Mouse (Mus musculus) adrenal gland, postnatal 4 days (tissue): ENCODE measurements around the gene Fbxw5. TPM values are rescaled to one million over a fixed set of nuclear protein-coding genes. Genes with fewer than 3 reads are reported as not detected.

Experiments
- total RNA-seq, 2 experiments: library from RNA; stranded (reverse); gene quantifications; 2 replicates each; pipeline ENCODE4 v1.2.3; 2021

Fbxw5 gene
- total RNA-seq, 2 experiments from 2014 or later, result 99.5 to 118 TPM

Other genes with a start within 250 kb of the Fbxw5 start
- 10 to 100 TPM; 28.9 to 38.5 TPM for gene Tmem203, start 245.3 kb upstream of the Fbxw5 start, total RNA-seq
- gene Tprn, start 238.1 kb upstream of the Fbxw5 start, total RNA-seq, result 10 to 100 TPM; 15.5 to 18.7 TPM
- 10 to 100 TPM; 56.0 to 56.8 TPM for gene Ssna1, start 228.3 kb upstream of the Fbxw5 start, total RNA-seq
- gene Anapc2, start 228.3 kb upstream of the Fbxw5 start, total RNA-seq, result 100 to 1,000 TPM; 110 to 115 TPM
- not detected for gene Tmem210, start 212.6 kb upstream of the Fbxw5 start, total RNA-seq
- not detected for gene Lrrc26, start 210.8 kb upstream of the Fbxw5 start, total RNA-seq
- 10 to 100 TPM; 15.0 to 15.2 TPM for gene Grin1, start 181.6 kb upstream of the Fbxw5 start, total RNA-seq
- gene Man1b1, start 168.4 kb upstream of the Fbxw5 start, total RNA-seq, result 10 to 100 TPM; 57.5 to 62.5 TPM
- gene Dpp7, start 144.4 kb upstream of the Fbxw5 start, total RNA-seq, result 10 to 100 TPM; 32.1 to 33.9 TPM
- 10 to 100 TPM; 18.6 to 24.0 TPM for gene Uap1l1, start 135.1 kb upstream of the Fbxw5 start, total RNA-seq
- 1 to 10 TPM; 9.3 to 9.4 TPM for gene Sapcd2, start 128.4 kb upstream of the Fbxw5 start, total RNA-seq
- 10 to 100 TPM in 1 of 2 experiments, 1 to 10 TPM in 1; 10.0 to 11.8 TPM for gene Entpd2, start 104.9 kb upstream of the Fbxw5 start, total RNA-seq
- gene Npdc1, start 101.4 kb upstream of the Fbxw5 start, total RNA-seq, result 100 to 1,000 TPM; 102 to 112 TPM
- under 1 TPM in 1 of 2 experiments, not detected in 1; 0.82 TPM for gene Fut7, start 77.5 kb upstream of the Fbxw5 start, total RNA-seq
- gene Abca2, start 72.0 kb upstream of the Fbxw5 start, total RNA-seq, result 10 to 100 TPM; 30.4 to 34.3 TPM
- gene Clic3, start 43.9 kb upstream of the Fbxw5 start, total RNA-seq, result 1 to 10 TPM; 1.4 to 1.7 TPM
- 10 to 100 TPM; 41.0 to 48.5 TPM for gene Paxx, start 39.7 kb upstream of the Fbxw5 start, total RNA-seq
- 1 to 10 TPM; 3.6 to 6.5 TPM for gene Ptgds, start 30.7 kb upstream of the Fbxw5 start, total RNA-seq
- not detected for gene Lcn12, start 6.8 kb upstream of the Fbxw5 start, total RNA-seq
- 1 to 10 TPM; 1.0 to 9.9 TPM for gene C8g, start 969 bp downstream of the Fbxw5 start, total RNA-seq
- gene Traf2, start 46.2 kb downstream of the Fbxw5 start, total RNA-seq, result 10 to 100 TPM; 19.2 to 20.5 TPM
- gene Edf1, start 57.1 kb downstream of the Fbxw5 start, total RNA-seq, result 100 to 1,000 TPM; 171 to 191 TPM
- 1 to 10 TPM; 4.1 to 7.1 TPM for gene Mamdc4, start 74.1 kb downstream of the Fbxw5 start, total RNA-seq
- 10 to 100 TPM; 74.7 to 80.0 TPM for gene Phpt1, start 74.5 kb downstream of the Fbxw5 start, total RNA-seq
- gene Ajm1, start 81.0 kb downstream of the Fbxw5 start, total RNA-seq, result 1 to 10 TPM; 4.6 to 5.3 TPM
- gene Rabl6, start 107.8 kb downstream of the Fbxw5 start, total RNA-seq, result 100 to 1,000 TPM; 117 to 128 TPM
- gene Ccdc183, start 116.9 kb downstream of the Fbxw5 start, total RNA-seq, result under 1 TPM in 1 of 2 experiments, not detected in 1; 0.11 TPM
- 10 to 100 TPM; 37.1 to 39.5 TPM for gene Tmem141, start 121.3 kb downstream of the Fbxw5 start, total RNA-seq
- gene Fcna, start 127.3 kb downstream of the Fbxw5 start, total RNA-seq, result 10 to 100 TPM; 10.2 to 14.4 TPM
- gene Lcn8, start 152.4 kb downstream of the Fbxw5 start, total RNA-seq, result under 1 TPM in 1 of 2 experiments, not detected in 1; 0.68 TPM
- gene Lcn5, start 157.2 kb downstream of the Fbxw5 start, total RNA-seq, result not detected
- gene Lcn6, start 176.0 kb downstream of the Fbxw5 start, total RNA-seq, result not detected
- not detected for gene Lcn10, start 182.0 kb downstream of the Fbxw5 start, total RNA-seq
- gene Obp2a, start 199.3 kb downstream of the Fbxw5 start, total RNA-seq, result 1 to 10 TPM; 6.6 to 6.9 TPM
- 10 to 100 TPM; 74.3 to 75.0 TPM for gene Bmyc, start 206.0 kb downstream of the Fbxw5 start, total RNA-seq
- gene Obp2b, start 236.3 kb downstream of the Fbxw5 start, total RNA-seq, result not detected